Mouse (Mus musculus) bone marrow, adult 2 months (tissue): ENCODE data around the gene Parp14.

Source experiments
- CTCF ChIP-seq: fragments of 200-500 bp; IDR thresholded peaks from 2 replicates; pipeline ENCODE4 v1.5.1; 2011; ENCODE audit warnings: low read length, control low read depth; ENCODE audit not compliant: control insufficient read depth, insufficient read depth
- POLR2A ChIP-seq: fragments of 200-500 bp; IDR thresholded peaks from 2 replicates; pipeline ENCODE4 v1.6.1; 2011; ENCODE audit warnings: low read depth, mild to moderate bottlenecking, control low read depth, low read length, borderline replicate concordance; ENCODE audit not compliant: control insufficient read depth

DNA sequence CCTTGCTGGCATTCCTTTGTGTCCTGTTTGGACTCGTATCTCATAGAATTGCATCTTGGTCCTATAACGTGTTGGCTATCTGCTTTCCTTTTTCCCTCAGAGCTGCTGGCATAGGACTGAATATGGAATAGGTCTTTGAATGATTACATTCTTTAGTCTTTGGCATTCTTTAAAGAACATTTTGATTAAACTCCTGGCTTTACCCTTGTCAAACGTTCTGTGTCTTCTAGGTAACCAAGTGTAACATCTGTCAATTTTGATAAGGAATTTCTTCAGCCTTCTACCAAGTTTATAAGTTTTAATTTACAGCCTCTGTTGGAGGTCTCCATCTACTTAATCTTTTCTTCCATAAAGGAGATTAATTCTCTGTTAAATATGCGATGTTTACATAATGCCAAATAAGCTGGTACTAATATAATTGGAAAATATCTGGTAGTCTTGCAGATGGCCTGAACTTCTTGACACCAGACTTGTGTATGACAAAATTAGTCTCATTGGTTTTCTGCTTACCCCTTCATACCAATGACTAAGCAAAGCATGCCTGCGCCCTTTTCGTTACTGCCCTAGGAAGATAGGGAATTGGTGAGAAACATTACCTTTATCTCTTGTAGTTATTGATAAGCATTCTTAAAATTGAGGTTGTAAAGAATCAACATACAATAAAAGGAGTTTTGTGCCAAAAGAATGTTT, 64.2 kb downstream of the Parp14 start:
- no peak for TF ChIP-seq POLR2A
- TF ChIP-seq CTCF: no peak
